Mouse (Mus musculus) embryonic stem cell, embryonic (primary cell): ENCODE measurements at regions not wholly inside any gene's neighbourhood (a gene's known extent, or its start where the extent isn't known, plus 50 kb on each side); places are given as distances from the start of the nearest gene placed in this dataset.

Experiments used
- CTCF ChIA-PET, 4 experiments: fragments of 300-600 bp in 2 of 4; fragments of 350-600 bp in 2 of 4; sonication (Branson Sonifier 250); formaldehyde crosslinking; loops; one replicate each; lab custom pipeline; 2022; ENCODE audit warnings: inconsistent platforms in 2 of 4; lab: Charles Lee
- POLR2A ChIA-PET, 4 experiments: fragments of 300-600 bp in 2 of 4; fragments of 350-600 bp in 2 of 4; sonication (Branson Sonifier 250); formaldehyde crosslinking; loops; one replicate each; lab custom pipeline; 2022; ENCODE audit warnings: antibody characterized with exemption in 4 of 4, inconsistent platforms in 1 of 4; lab: Charles Lee

GRCm38 (mm10) chr2:61159761-61160160 lies 196.8 kb upstream of the Rbms1 start:
- POLR2A ChIA-PET, result no interaction called here

GRCm38 (mm10) chr2:61138998-61139631 lies 176.1 kb upstream of the Rbms1 start:
- CTCF ChIA-PET, result no interaction called here
- POLR2A ChIA-PET, result interaction anchor here in 1 of 4 experiments (0.6 kb wide), 1 partner anchor 143 kb away, joined by 3 read pairs; no protein-coding TSS in a partner anchor

More at GRCm38 (mm10) chr2:61159761-61160160, 196.8 kb upstream of the Rbms1 start:
- CTCF ChIA-PET, result no interaction called here

DNA sequence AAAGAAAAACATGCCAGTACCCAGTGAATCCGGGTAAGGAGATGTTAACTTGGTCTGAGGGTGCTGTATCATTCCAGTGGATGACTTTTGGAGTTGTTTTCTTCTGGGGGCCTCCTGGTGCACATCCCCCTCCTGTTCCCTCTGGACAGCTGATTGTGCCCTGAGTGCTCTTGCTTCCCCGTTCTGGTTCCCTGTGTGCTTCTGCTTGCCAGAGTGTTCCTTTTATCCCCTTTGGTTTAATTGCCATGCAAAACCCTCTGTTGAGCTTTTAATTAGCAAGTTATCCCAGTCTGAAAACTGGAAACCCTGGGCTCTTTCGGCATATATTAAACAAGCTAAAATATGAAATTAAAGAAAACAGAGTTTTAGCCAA lies 175.6 kb upstream of the Rbms1 start:
- CTCF ChIA-PET, result no interaction called here
- POLR2A ChIA-PET, result no interaction called here

GRCm38 (mm10) chr2:61137378-61137777 lies 174.4 kb upstream of the Rbms1 start:
- POLR2A ChIA-PET, result no interaction called here

DNA sequence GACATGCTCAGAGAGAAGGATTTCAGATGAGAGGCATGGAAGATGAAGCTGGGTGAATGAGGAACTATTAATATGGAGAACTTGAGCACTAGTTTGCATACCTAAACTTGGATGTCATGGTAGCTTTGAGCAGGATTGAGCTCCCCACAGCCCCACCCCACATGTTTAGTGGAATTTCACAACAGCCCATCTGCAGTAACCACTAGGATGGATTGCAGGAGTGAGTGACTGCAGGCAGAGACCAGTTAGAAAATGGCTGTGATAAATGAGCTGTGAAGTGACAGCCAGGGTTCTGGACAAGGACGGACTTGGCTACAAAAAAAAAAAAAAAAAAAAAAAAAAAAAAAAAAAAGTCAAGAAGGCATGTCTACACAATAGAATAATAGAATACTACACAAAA lies 173.9 kb upstream of the Rbms1 start:
- CTCF ChIA-PET, result interaction anchor here in 1 of 4 experiments (0.6 to 0.7 kb wide), 3 partner anchors 66 to 755 kb away, joined by 4 read pairs; no protein-coding TSS in a partner anchor

More at GRCm38 (mm10) chr2:61137378-61137777, 174.4 kb upstream of the Rbms1 start:
- CTCF ChIA-PET, result interaction anchor here in 1 of 4 experiments (0.7 kb wide), 1 partner anchor 66 kb away, joined by 4 read pairs; no protein-coding TSS in a partner anchor

DNA sequence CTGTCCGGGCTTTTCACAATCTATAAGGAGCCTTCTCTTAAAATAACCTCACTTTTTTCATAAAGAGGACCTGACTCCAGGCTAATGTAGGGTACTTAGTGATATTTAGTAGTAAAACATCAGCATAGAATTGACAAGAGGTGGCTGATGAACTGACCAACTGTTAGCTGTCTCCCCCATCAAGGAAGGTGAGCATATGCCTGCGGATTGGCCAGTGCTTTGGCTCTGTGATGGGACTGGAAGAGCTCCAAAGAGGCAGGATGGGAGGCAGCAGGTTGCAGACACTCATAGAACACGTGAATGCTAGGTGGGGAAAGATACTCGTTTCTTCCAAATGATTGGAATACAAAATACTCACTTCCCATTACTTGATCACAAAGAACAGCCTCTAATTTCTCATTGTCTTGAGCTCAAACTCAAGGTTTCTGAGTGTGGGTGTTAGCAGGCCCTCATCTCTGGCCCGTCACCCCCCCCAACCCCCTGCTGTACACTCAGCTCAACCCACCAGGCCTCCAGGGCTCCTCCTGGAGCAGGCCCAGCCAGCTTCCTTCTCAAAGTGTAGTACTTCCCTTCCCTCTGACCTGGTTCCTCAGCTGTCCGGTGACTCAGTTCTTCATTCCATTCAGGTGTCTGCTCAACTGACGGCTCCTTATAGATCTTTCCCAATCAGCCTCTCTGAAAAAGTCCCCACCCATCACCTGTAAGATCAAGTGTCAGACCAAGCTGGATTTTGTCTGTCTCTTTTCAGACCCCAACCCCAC lies 160.2 kb upstream of the Rbms1 start:
- ChIA-PET POLR2A (interaction anchor here in 1 of 4 experiments (1.3 kb wide), 1 partner anchor 44 kb away, joined by 3 read pairs; no protein-coding TSS in a partner anchor), CTCF (interaction anchor here in 1 of 4 experiments (0.6 kb wide), 1 partner anchor 161 kb away, joined by 3 read pairs; no protein-coding TSS in a partner anchor)

More for the DNA sequence above, 173.9 kb upstream of the Rbms1 start:
- POLR2A ChIA-PET, result no interaction called here

GRCm38 (mm10) chr2:61121281-61121680 lies 158.3 kb upstream of the Rbms1 start:
- POLR2A ChIA-PET, result no interaction called here
- CTCF ChIA-PET, result no interaction called here

DNA sequence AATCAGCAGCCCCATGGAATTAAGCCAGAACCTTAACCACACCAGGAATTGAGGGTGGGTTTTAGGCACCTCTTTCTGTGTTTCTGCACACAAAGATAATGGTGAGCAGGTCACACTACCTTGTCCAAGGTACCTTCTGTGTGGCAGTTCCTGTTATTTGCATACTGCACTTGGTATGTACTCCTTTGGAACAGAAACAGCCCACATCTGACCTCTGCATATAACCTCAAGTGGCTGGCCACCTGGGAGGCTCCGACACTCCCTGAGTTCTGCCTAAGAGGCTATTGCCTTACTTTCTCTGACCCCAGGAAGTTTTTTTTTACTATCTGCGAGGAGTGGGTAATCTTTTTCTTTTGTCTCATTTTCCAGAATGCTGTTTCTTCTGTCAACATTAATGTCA lies 151.6 kb upstream of the Rbms1 start:
- ChIA-PET CTCF (no interaction called here), POLR2A (interaction anchor here in 1 of 4 experiments (0.7 kb wide), 1 partner anchor 466 kb away, joined by 3 read pairs; no protein-coding TSS in a partner anchor)

DNA sequence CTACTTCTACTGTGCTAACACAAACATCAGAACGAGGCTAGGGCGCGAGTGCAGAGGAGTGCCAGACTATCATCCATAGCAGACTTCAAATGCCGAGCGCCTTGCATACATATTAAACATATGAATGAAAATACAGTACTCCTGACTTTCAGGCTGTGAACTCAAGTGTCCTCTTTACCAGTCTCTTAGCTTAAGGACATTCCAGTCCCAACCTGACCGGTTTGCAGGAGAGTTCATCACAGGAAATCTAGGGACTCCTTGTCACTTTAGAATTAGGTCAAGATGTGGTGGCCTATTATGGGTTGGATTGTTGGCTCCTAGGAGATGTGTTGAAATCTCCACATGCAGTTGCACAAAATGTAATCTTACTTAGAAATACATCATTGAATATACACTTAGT lies 150.9 kb upstream of the Rbms1 start:
- ChIA-PET POLR2A (no interaction called here), CTCF (no interaction called here)

- CTCF ChIA-PET, result interaction anchor here in 1 of 4 experiments (0.5 kb wide), 1 partner anchor 224 kb away, joined by 3 read pairs; no protein-coding TSS in a partner anchor
- POLR2A ChIA-PET, result no interaction called here
Measured at GRCm38 (mm10) chr2:61110591-61110990, 147.6 kb upstream of the Rbms1 start.

DNA sequence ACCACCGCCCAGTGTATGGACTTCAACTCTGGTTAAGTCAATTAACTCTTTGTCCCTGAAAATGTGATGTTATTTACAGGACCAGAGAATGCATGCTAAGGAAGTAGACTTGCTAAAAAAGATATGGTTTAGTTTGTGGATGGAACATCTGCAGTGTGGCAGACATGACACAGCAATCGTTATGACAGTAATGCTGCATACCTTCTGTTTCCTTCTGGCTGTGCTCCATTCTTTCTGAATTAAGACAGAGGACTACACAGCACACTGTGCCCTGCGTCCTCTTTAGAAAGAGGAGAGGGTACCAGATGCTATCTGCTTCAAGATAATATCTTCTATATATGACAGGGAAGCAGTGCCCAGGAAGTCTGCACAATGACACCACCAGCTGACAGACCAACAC lies 146.6 kb upstream of the Rbms1 start:
- CTCF ChIA-PET, result no interaction called here
- POLR2A ChIA-PET, result no interaction called here

DNA sequence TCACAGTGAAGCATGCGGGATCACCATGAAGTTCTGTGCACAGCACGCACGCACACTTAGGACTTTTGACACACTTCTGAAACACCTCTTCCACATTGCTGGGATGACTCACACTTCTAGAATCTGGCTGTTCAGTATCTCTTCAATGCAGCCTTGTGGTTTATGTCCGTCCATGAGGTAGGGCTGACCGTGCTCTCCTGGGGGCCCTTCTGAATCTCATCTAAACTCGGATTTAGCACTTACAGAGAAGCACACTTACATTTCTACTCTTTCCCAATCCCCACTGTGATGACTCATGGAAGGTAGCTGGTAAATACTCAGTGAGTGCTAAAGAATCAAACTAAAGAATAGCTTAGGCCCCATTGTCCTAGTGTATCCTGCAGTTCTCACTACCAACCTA lies 142.2 kb upstream of the Rbms1 start:
- CTCF ChIA-PET, result interaction anchor here in 1 of 4 experiments (0.6 kb wide), 1 partner anchor 106 kb away, joined by 3 read pairs; no protein-coding TSS in a partner anchor
- POLR2A ChIA-PET, result no interaction called here

DNA sequence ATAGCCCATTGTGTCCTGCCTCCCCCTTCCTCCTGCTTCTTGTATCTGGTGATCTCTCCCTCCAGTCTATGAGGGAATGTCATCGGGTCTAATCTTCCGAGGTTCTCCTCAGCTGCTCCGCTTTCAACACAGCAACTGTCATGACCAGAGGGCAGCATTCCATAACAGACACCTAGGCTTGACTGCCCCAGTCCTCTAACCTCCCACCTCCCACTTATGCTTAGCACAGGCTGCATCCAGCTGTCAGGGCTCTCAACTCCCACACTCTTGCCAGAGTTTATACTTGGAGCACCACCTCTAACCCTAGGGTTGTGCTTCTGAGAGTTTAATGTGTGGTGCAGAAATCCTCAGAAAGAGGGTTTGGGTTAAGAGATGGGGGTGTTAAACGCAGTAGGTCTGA lies 137.9 kb upstream of the Rbms1 start:
- POLR2A ChIA-PET, result interaction anchor here in 1 of 4 experiments (0.6 kb wide), 1 partner anchor 243 kb away, joined by 3 read pairs; no protein-coding TSS in a partner anchor
- CTCF ChIA-PET, result no interaction called here

- ChIA-PET CTCF (interaction anchor here in 2 of 4 experiments (0.5 to 1.0 kb wide), 2 partner anchors 184 to 403 kb away, joined by 3 to 6 read pairs; no protein-coding TSS in a partner anchor), POLR2A (interaction anchor here in 1 of 4 experiments (1.6 kb wide), 1 partner anchor 182 kb away, joined by 6 read pairs; no protein-coding TSS in a partner anchor)
Measured at GRCm38 (mm10) chr2:61088501-61088900, 125.5 kb upstream of the Rbms1 start.

DNA sequence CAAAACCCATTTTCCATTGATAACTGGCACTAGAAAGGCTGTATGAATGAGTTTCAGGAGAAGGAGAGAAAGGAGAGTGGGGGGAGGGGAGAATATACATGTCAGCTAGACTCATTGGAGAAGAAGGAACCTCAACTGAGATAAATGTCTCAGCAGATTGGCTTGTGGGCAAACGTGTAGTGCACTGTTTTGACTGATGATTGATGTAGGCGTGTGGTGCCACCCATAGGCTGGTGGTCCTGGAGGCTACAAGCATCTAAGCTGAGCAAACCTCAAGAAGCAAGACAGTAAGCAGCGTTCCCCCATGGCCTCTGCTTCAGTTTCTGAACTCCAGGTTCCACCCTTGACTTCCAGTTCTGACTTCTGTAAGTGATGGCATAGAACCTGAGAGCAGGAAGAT lies 121.8 kb upstream of the Rbms1 start:
- ChIA-PET CTCF (interaction anchor here in 2 of 4 experiments (0.7 kb wide), 2 partner anchors 13 to 206 kb away, joined by 6 to 10 read pairs; no protein-coding TSS in a partner anchor), POLR2A (interaction anchor here in 1 of 4 experiments (0.7 kb wide), 2 partner anchors 14 to 1376 kb away, joined by 4 to 7 read pairs; no protein-coding TSS in a partner anchor)

DNA sequence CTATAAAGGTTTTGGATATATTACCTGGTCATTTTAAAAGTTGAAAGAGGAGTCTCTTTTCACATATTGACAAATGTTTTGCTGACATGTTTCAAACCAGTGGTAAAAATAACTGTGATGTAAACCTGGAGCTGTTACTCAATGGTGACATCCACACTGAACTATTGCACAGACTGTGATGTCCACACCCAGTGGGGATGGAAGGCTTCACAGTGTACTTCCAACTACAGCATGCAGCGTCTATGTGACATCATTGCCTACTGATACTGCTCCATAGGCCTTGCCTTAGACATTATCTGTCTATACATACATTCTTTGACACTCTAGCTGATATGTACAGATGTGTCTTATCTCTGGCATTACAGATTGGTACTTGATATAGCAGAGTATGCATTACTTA lies 120.1 kb upstream of the Rbms1 start:
- POLR2A ChIA-PET, result no interaction called here

GRCm38 (mm10) chr2:61082640-61083039 lies 119.6 kb upstream of the Rbms1 start:
- ChIA-PET CTCF (interaction anchor here in 1 of 4 experiments (0.7 kb wide), 1 partner anchor 369 kb away, joined by 4 read pairs; no protein-coding TSS in a partner anchor), POLR2A (no interaction called here)

More for the DNA sequence above, 120.1 kb upstream of the Rbms1 start:
- CTCF ChIA-PET, result interaction anchor here in 1 of 4 experiments (0.7 kb wide), 1 partner anchor 370 kb away, joined by 4 read pairs; no protein-coding TSS in a partner anchor

- ChIA-PET POLR2A (interaction anchor here in 2 of 4 experiments (0.6 to 0.7 kb wide), 2 partner anchors 8 to 491 kb away, joined by 3 to 4 read pairs; no protein-coding TSS in a partner anchor), CTCF (interaction anchor here in 1 of 4 experiments (0.5 kb wide), 1 partner anchor 165 kb away, joined by 3 read pairs; no protein-coding TSS in a partner anchor)
Measured at GRCm38 (mm10) chr2:61080006-61080405, 117.0 kb upstream of the Rbms1 start.

DNA sequence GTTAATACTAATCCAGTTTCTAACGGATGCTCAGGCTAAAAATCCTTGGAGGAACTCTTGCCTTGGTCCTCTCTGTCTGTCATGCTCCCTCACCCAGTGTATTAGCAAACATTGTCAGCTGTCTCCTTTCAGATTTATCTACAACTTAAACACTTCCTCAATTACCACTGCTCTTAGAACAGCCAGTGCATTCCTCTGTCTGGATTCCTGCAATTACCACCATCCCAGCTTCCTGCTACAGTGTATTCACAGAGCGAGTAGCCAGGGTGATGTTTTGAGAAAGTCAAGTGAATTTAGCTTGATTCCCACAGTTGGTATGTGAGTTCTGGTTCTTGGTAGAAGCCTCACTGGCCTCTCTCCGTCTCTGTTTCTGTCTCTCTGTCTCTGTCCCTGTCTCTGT lies 108.0 kb upstream of the Rbms1 start:
- ChIA-PET CTCF (interaction anchor here in 1 of 4 experiments (0.6 kb wide), 1 partner anchor 66 kb away, joined by 4 read pairs; no protein-coding TSS in a partner anchor), POLR2A (no interaction called here)
